Mouse (Mus musculus): ENCODE results near the gene Nt5c. TPM values are rescaled to one million over a fixed set of nuclear protein-coding genes. Genes with fewer than 3 reads are reported as not detected.

Gene Nt5c
- total and polyA plus RNA-seq, 3 experiments = 99.3 to 102 TPM; not detected in 1

GRCm38 (mm10) chr11:115461846-115462242 lies 29.8 kb downstream of the Nt5c start:
- no peak for TF ChIP-seq MAZ (IDR thresholded peaks at IDR 0.05; ENCODE audit: low read depth, low read length)
- TF ChIP-seq MAX (IDR thresholded peaks at IDR 0.05; ENCODE audit: low read length) = no peak
- TF ChIP-seq SIN3A (IDR thresholded peaks at IDR 0.05; ENCODE audit: low read length) = no peak
- TF ChIP-seq ZMIZ1 (IDR thresholded peaks at IDR 0.05; ENCODE audit: low read depth, low read length) = no peak
- no peak for TF ChIP-seq RAD21 (IDR thresholded peaks at IDR 0.05; ENCODE audit: low read depth, low read length)
- no peak for TF ChIP-seq GABPA (IDR thresholded peaks at IDR 0.05; ENCODE audit: low read depth, low read length)
- TF ChIP-seq USF1 (IDR thresholded peaks at IDR 0.05; ENCODE audit: low read depth, low read length) = no peak
- no peak for TF ChIP-seq RCOR1 (IDR thresholded peaks at IDR 0.05; ENCODE audit: low read depth, low read length)
- no peak for TF ChIP-seq BHLHE40 (IDR thresholded peaks at IDR 0.05; ENCODE audit: borderline replicate concordance, low read depth, low read length)
- TF ChIP-seq POLR2A (IDR thresholded peaks at IDR 0.05; ENCODE audit: control insufficient read depth in 1 of 2, insufficient read depth in 1 of 2, low read depth in 1 of 2, low read length in 2 of 2, poor library complexity in 1 of 2) = no peak
- TF ChIP-seq EP300 (IDR thresholded peaks at IDR 0.05; ENCODE audit: low read depth in 1 of 2, low read length in 2 of 2) = no peak
- no peak for TF ChIP-seq GATA1 (IDR thresholded peaks at IDR 0.05; ENCODE audit: low read depth, low read length)
- TF ChIP-seq MYC (IDR thresholded peaks at IDR 0.05; ENCODE audit: low read depth, low read length) = no peak
- no peak for TF ChIP-seq CHD1 (IDR thresholded peaks at IDR 0.05; ENCODE audit: low read depth, low read length)
- no peak for TF ChIP-seq CTCF (IDR thresholded peaks at IDR 0.05 in 2 of 3, conservative IDR thresholded peaks at IDR 0.05 in 1 of 3; ENCODE audit: control insufficient read depth in 1 of 3, insufficient read depth in 1 of 3, low read depth in 2 of 3, low read length in 3 of 3, poor library complexity in 1 of 3, severe bottlenecking in 1 of 3)
- no peak overlapping the region for H3K9ac ChIP-seq (ENCODE audit: control insufficient read depth, low read depth, low read length, poor library complexity, severe bottlenecking)
- H3K79me2 ChIP-seq (ENCODE audit: control insufficient read depth, insufficient read depth, low read length, poor library complexity) = no peaks in the 10 kb centered on the region
- H3K27me3 ChIP-seq (ENCODE audit: control insufficient read depth in 1 of 2, insufficient read depth in 2 of 2, low read length in 2 of 2) = peaks cover 0 to 9% of the 10 kb centered on the region in 2 experiments; a peak in 2 of 4 replicates
- H3K9me3 ChIP-seq (replicated peaks; ENCODE audit: insufficient read depth, low read length) = no peaks in the 10 kb centered on the region
- no peak overlapping the region for H3K27ac ChIP-seq (ENCODE audit: control insufficient read depth, low read depth, low read length)
- peaks cover 0 to 8% of the 10 kb centered on the region in 2 experiments; a peak in 2 of 4 replicates for H3K4me1 ChIP-seq (ENCODE audit: control insufficient read depth in 1 of 2, insufficient read depth in 2 of 2, low read length in 2 of 2)
- H3K4me3 ChIP-seq (ENCODE audit: control insufficient read depth in 1 of 2, insufficient read depth in 1 of 2, low read depth in 2 of 2, low read length in 2 of 2) = no peak overlapping the region
- H3K36me3 ChIP-seq (ENCODE audit: control insufficient read depth in 1 of 2, insufficient read depth in 2 of 2, low read length in 2 of 2) = peaks cover 0 to 3% of the 10 kb centered on the region in 2 experiments; a peak in 1 of 4 replicates
- DNase-seq (ENCODE audit: low read depth, low spot score) = no peak

DNA sequence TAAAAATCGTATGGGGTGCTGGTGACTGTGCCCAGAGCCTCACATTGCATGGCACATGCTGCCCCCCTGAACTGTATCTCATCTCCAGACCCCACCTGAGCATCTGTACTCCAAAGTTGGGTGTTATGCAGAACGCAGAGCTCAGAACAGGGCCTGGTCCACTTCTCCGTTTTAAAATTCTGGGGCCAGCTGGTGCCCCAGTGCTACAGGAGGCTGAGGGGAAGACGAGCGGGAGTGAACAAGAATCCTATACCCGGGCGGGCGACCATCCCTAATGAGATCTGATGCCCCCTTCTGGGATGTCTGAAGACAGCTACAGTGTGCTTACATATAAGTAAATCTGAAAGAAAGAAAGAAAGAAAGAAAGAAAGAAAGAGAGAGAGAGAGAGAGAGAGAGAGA lies 30.7 kb downstream of the Nt5c start:
- H3K4me1 ChIP-seq (ENCODE audit: control insufficient read depth in 1 of 2, insufficient read depth in 2 of 2, low read length in 2 of 2) = peaks cover 0 to 8% of the 10 kb centered on the region in 2 experiments; a peak in 2 of 4 replicates
- no peak for DNase-seq (ENCODE audit: low read depth, low spot score)
- no peak overlapping the region for H3K9ac ChIP-seq (ENCODE audit: control insufficient read depth, low read depth, low read length, poor library complexity, severe bottlenecking)
- no peak overlapping the region for H3K4me3 ChIP-seq (ENCODE audit: control insufficient read depth in 1 of 2, insufficient read depth in 1 of 2, low read depth in 2 of 2, low read length in 2 of 2)
- no peaks in the 10 kb centered on the region for H3K79me2 ChIP-seq (ENCODE audit: control insufficient read depth, insufficient read depth, low read length, poor library complexity)
- peaks cover 0 to 9% of the 10 kb centered on the region in 2 experiments; a peak in 2 of 4 replicates for H3K27me3 ChIP-seq (ENCODE audit: control insufficient read depth in 1 of 2, insufficient read depth in 2 of 2, low read length in 2 of 2)
- H3K36me3 ChIP-seq (ENCODE audit: control insufficient read depth in 1 of 2, insufficient read depth in 2 of 2, low read length in 2 of 2) = peaks cover 0 to 3% of the 10 kb centered on the region in 2 experiments; a peak in 1 of 4 replicates
- H3K9me3 ChIP-seq (replicated peaks; ENCODE audit: insufficient read depth, low read length) = no peaks in the 10 kb centered on the region
- TF ChIP-seq ELF1 (IDR thresholded peaks at IDR 0.05; ENCODE audit: low read depth, low read length) = no peak
- no peak for TF ChIP-seq KAT2A (conservative IDR thresholded peaks at IDR 0.05; ENCODE audit: low read depth, low read length)
- no peak for TF ChIP-seq JUND (IDR thresholded peaks at IDR 0.05; ENCODE audit: low read depth, low read length)
- TF ChIP-seq POLR2A (IDR thresholded peaks at IDR 0.05; ENCODE audit: control insufficient read depth in 1 of 2, insufficient read depth in 1 of 2, low read depth in 1 of 2, low read length in 2 of 2, poor library complexity in 1 of 2) = no peak
- TF ChIP-seq TCF12 (IDR thresholded peaks at IDR 0.05; ENCODE audit: low read depth, low read length) = no peak
- no peak overlapping the region for H3K27ac ChIP-seq (ENCODE audit: control insufficient read depth, low read depth, low read length)

Data from MEL (cell line).